Mouse (Mus musculus): Measurements from ENCODE around the gene Agtrap. TPM values are rescaled to one million over a fixed set of nuclear protein-coding genes. Genes with fewer than 3 reads are reported as not detected.
A peak's percentile ranks its signal among the peaks of the same experiment; 100 is the strongest.

Gene Agtrap
- total and polyA plus RNA-seq, 2 experiments from 2014 or later = 7.6 to 9.9 TPM

- Histone ChIP-seq H3K9me3 (ENCODE audit: low read length) (no peaks in the 10 kb centered on the region), H3K27ac (no peak overlapping the region), H3K4me3 (ENCODE audit: low read length) (no peak overlapping the region), H3K9ac (replicated peaks; ENCODE audit: low read length) (no peak overlapping the region), H3K36me3 (ENCODE audit: insufficient read depth, low read length) (no peaks in the 10 kb centered on the region), H3K4me1 (ENCODE audit: insufficient read depth, low read length) (0 out of 2 replicates have a peak, but pooled peaks cover 4% of the 10 kb centered on the region), H3K27me3 (ENCODE audit: insufficient read depth, low read length) (no peaks in the 10 kb centered on the region), H3K4me2 (ENCODE audit: low read depth, low read length) (no peak overlapping the region)
- 81% methylated on average over 9 of the region's 9 CpGs for WGBS
- no peak for ATAC-seq
- no peak for DNase-seq (ENCODE audit: low spot score)
- TF ChIP-seq CTCF (IDR thresholded peaks at IDR 0.05; ENCODE audit: low read depth) = no peak
Measured at GRCm38 (mm10) chr4:148069602-148070218, 18.1 kb downstream of the Agtrap start.

DNA sequence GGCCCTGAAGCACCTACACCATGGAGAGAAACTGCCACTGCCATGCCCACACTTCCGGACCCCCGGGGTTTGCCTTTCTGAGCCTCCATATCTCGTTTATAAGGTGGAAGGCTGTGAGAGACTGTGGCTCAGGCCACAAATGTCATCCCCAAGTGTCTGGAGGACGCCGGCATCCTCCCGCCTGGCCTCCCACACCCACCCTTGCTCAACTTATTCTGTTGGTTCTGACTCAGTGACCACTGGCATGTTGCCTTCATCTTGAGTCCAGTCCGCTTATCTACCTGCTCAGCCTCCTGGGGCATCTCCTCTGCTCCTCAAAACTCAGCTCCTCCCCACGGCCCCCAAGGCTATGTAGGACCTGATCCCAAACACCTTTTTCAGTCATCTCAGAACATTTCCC is 20.5 kb downstream of the Agtrap start:
- DNase-seq (ENCODE audit: low spot score) (no peak), ATAC-seq (no peak)
- 0 out of 2 replicates have a peak, but pooled peaks cover 4% of the 10 kb centered on the region for H3K4me1 ChIP-seq (ENCODE audit: insufficient read depth, low read length)
- no peak for TF ChIP-seq CTCF (IDR thresholded peaks at IDR 0.05; ENCODE audit: low read depth)
- WGBS = 90% methylated on average over 8 of the region's 8 CpGs
- no peaks in the 10 kb centered on the region for H3K36me3 ChIP-seq (ENCODE audit: insufficient read depth, low read length)
- no peaks in the 10 kb centered on the region for H3K9me3 ChIP-seq (ENCODE audit: low read length)
- no peak overlapping the region for H3K27ac ChIP-seq
- H3K4me2 ChIP-seq (ENCODE audit: low read depth, low read length) = no peak overlapping the region
- H3K27me3 ChIP-seq (ENCODE audit: insufficient read depth, low read length) = no peaks in the 10 kb centered on the region
- no peak overlapping the region for H3K9ac ChIP-seq (replicated peaks; ENCODE audit: low read length)
- no peak overlapping the region for H3K4me3 ChIP-seq (ENCODE audit: low read length)

- Histone ChIP-seq H3K4me3 (ENCODE audit: low read length) (no peak overlapping the region), H3K9me3 (ENCODE audit: low read length) (no peaks in the 10 kb centered on the region), H3K27ac (no peak overlapping the region), H3K9ac (replicated peaks; ENCODE audit: low read length) (no peak overlapping the region), H3K4me2 (ENCODE audit: low read depth, low read length) (no peak overlapping the region), H3K36me3 (ENCODE audit: insufficient read depth, low read length) (no peaks in the 10 kb centered on the region), H3K27me3 (ENCODE audit: insufficient read depth, low read length) (no peaks in the 10 kb centered on the region), H3K4me1 (ENCODE audit: insufficient read depth, low read length) (0 out of 2 replicates have a peak, but pooled peaks cover 4% of the 10 kb centered on the region)
- TF ChIP-seq CTCF (IDR thresholded peaks at IDR 0.05; ENCODE audit: low read depth) = no peak
- ATAC-seq (no peak), DNase-seq (ENCODE audit: low spot score) (no peak)
- 39% methylated on average over 9 of the region's 9 CpGs for WGBS
Measured at GRCm38 (mm10) chr4:148066401-148066744, 21.5 kb downstream of the Agtrap start.

DNA sequence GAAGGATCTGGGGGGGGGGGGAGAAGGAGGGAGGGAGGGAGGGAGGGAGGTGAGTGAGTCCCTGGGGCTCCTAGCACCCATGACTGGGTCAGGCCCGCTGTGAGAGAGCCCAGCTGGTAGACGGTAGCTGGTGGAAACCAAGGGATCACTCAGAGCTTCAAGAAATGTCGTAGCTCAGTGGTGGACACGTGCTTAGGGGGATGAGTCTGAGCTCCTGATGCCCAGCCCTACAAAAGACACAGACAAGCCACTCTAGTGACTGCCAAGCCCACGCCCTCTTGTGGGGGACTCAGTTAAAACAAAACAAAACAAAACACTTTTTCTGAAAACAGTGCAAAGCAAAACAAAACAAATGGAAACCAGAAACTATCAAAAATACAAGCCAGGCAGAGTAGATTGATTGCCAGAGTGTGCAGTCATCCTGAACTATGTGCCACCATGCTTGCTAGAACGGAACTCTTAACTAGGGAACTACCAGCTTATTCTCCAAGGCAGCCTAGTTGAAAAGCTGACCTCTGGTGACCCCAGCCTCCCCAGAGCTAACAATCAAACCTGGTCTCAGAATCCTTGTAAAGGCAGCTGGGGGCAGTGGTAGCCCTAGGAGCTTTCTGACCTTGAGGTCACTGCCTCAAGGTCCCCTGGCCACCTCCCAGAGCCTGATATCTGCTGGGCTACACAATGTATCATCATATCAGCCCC is 22.0 kb downstream of the Agtrap start:
- ATAC-seq (peak; percentile 51; the same call in 1 of the 2 replicates), DNase-seq (ENCODE audit: low spot score) (peak; percentile 47)
- no peaks in the 10 kb centered on the region for H3K27me3 ChIP-seq (ENCODE audit: insufficient read depth, low read length)
- TF ChIP-seq CTCF (IDR thresholded peaks at IDR 0.05; ENCODE audit: low read depth) = peak; percentile 48
- no peak overlapping the region for H3K27ac ChIP-seq
- 29% methylated on average over 6 of the region's 6 CpGs for WGBS
- H3K9ac ChIP-seq (replicated peaks; ENCODE audit: low read length) = no peak overlapping the region
- H3K4me3 ChIP-seq (ENCODE audit: low read length) = no peak overlapping the region
- no peak overlapping the region for H3K4me2 ChIP-seq (ENCODE audit: low read depth, low read length)
- H3K9me3 ChIP-seq (ENCODE audit: low read length) = no peaks in the 10 kb centered on the region
- H3K4me1 ChIP-seq (ENCODE audit: insufficient read depth, low read length) = 0 out of 2 replicates have a peak, but pooled peaks cover 4% of the 10 kb centered on the region
- no peaks in the 10 kb centered on the region for H3K36me3 ChIP-seq (ENCODE audit: insufficient read depth, low read length)

DNA sequence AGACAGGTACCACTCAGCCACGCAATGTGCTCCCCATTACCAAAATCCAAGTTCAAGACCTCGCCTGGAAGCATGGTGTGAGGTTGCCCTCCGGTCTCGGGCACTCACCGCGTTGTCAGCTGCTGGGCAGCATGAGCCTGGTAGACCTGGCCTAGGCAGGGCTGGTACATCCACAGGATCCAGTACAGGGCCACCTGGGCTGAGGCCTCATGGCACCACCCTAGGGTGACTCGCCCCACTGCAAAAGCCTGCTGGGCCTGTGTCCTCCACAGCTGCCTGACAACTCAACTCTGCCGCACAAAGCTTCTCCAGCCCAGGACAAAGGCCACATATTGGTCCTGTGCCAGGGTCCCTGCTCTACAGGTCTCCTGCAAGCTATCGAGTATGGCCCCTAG is 26.7 kb downstream of the Agtrap start:
- no peak overlapping the region for H3K4me2 ChIP-seq (ENCODE audit: low read depth, low read length)
- 88% methylated on average over 9 of the region's 9 CpGs for WGBS
- ATAC-seq (no peak), DNase-seq (ENCODE audit: low spot score) (no peak)
- no peaks in the 10 kb centered on the region for H3K9me3 ChIP-seq (ENCODE audit: low read length)
- H3K9ac ChIP-seq (replicated peaks; ENCODE audit: low read length) = no peak overlapping the region
- H3K27ac ChIP-seq = no peak overlapping the region
- no peak overlapping the region for H3K4me3 ChIP-seq (ENCODE audit: low read length)
- H3K27me3 ChIP-seq (ENCODE audit: insufficient read depth, low read length) = no peaks in the 10 kb centered on the region
- H3K4me1 ChIP-seq (ENCODE audit: insufficient read depth, low read length) = 0 out of 2 replicates have a peak, but pooled peaks cover 1% of the 10 kb centered on the region
- no peak for TF ChIP-seq CTCF (IDR thresholded peaks at IDR 0.05; ENCODE audit: low read depth)
- H3K36me3 ChIP-seq (ENCODE audit: insufficient read depth, low read length) = peaks cover 16% of the 10 kb centered on the region

- no peak overlapping the region for H3K9ac ChIP-seq (replicated peaks; ENCODE audit: low read length)
- DNase-seq (ENCODE audit: low spot score) = peak; percentile 49
- H3K36me3 ChIP-seq (ENCODE audit: insufficient read depth, low read length) = peaks cover 23% of the 10 kb centered on the region
- no peaks in the 10 kb centered on the region for H3K27me3 ChIP-seq (ENCODE audit: insufficient read depth, low read length)
- no peaks in the 10 kb centered on the region for H3K4me1 ChIP-seq (ENCODE audit: insufficient read depth, low read length)
- 56% methylated on average over 13 of the region's 13 CpGs for WGBS
- peak; percentile 58; the same call in 1 of the 2 replicates for ATAC-seq
- peak; percentile 75 for TF ChIP-seq CTCF (IDR thresholded peaks at IDR 0.05; ENCODE audit: low read depth)
- no peak overlapping the region for H3K4me3 ChIP-seq (ENCODE audit: low read length)
- H3K4me2 ChIP-seq (ENCODE audit: low read depth, low read length) = no peak overlapping the region
- H3K9me3 ChIP-seq (ENCODE audit: low read length) = no peaks in the 10 kb centered on the region
- no peak overlapping the region for H3K27ac ChIP-seq
Measured at GRCm38 (mm10) chr4:148060120-148061085, 27.4 kb downstream of the Agtrap start.

All from hindbrain, postnatal 0 days (tissue).